Mouse (Mus musculus): ENCODE data around the gene Uxs1. TPM values are rescaled to one million over a fixed set of nuclear protein-coding genes. Genes with fewer than 3 reads are reported as not detected.

The Uxs1 gene
- polyA plus RNA-seq, 1 experiment from 2014 or later, result 7.3 TPM

GRCm38 (mm10) chr1:43730491-43730924, 97.1 kb downstream of the Uxs1 start, which contains the start of gene 1500015O10Rik:
Gene 1500015O10Rik (plus strand): TSS chr1:43730602.
- no peak within 1 kb of the TSS for H3K27ac ChIP-seq (ENCODE audit: low read length)
- no peaks in the 10 kb centered on the region for H3K9me3 ChIP-seq (replicated peaks; ENCODE audit: control insufficient read depth, low read length)
- no peak within 1 kb of the TSS for H3K4me2 ChIP-seq (ENCODE audit: low read depth, low read length)
- no peak within 1 kb of the TSS for H3K4me3 ChIP-seq (ENCODE audit: low read depth, low read length)
- no peaks in the 10 kb centered on the region for H3K27me3 ChIP-seq (ENCODE audit: control insufficient read depth, insufficient read depth, low read depth, low read length)
- no peak within 1 kb of the TSS for H3K9ac ChIP-seq (ENCODE audit: low read depth, low read length)
- 62% methylated on average over 16 of the region's 16 CpGs for WGBS (ENCODE audit: insufficient replicate concordance)
- ATAC-seq (ENCODE audit: low read depth), result no peak
- no peaks in the 10 kb centered on the region for H3K36me3 ChIP-seq (ENCODE audit: control insufficient read depth, insufficient read depth)
- H3K4me1 ChIP-seq (ENCODE audit: control insufficient read depth, low read depth, low read length), result no peaks in the 10 kb centered on the region

DNA sequence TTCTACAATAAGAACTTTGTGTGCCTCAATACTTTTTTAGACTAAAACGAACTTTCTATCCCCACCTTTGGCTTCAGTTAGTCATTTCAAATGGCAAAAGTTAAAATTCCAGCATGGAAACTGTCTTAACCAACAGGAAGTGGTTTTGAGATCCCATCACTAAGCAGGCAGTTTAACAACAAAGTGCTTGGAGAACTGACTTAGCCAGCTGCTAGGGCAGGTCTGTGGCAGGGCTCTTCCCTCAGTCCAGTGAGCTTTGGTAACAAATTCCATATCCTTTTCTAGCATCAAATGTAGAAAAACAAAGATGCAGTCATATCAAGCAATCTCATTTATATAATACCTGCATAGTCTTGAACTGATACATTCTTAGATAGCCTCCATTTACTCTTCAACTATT, 105.1 kb downstream of the Uxs1 start:
- no peak for ATAC-seq (ENCODE audit: low read depth)

GRCm38 (mm10) chr1:43718793-43719192, 108.8 kb downstream of the Uxs1 start:
- ATAC-seq (ENCODE audit: low read depth), result no peak
- H3K27ac ChIP-seq (ENCODE audit: low read length), result no peak overlapping the region
- H3K27me3 ChIP-seq (ENCODE audit: control insufficient read depth, insufficient read depth, low read depth, low read length), result no peaks in the 10 kb centered on the region
- H3K4me1 ChIP-seq (ENCODE audit: control insufficient read depth, low read depth, low read length), result no peaks in the 10 kb centered on the region
- H3K4me2 ChIP-seq (ENCODE audit: low read depth, low read length), result no peak overlapping the region
- H3K9me3 ChIP-seq (replicated peaks; ENCODE audit: control insufficient read depth, low read length), result no peaks in the 10 kb centered on the region
- no peak overlapping the region for H3K9ac ChIP-seq (ENCODE audit: low read depth, low read length)
- H3K36me3 ChIP-seq (ENCODE audit: control insufficient read depth, insufficient read depth), result no peaks in the 10 kb centered on the region
- no peak overlapping the region for H3K4me3 ChIP-seq (ENCODE audit: low read depth, low read length)
- WGBS (ENCODE audit: insufficient replicate concordance), result 29% methylated on average over 2 of the region's 2 CpGs

More for the DNA sequence above, 105.1 kb downstream of the Uxs1 start:
- Histone ChIP-seq H3K4me1 (ENCODE audit: control insufficient read depth, low read depth, low read length) (no peaks in the 10 kb centered on the region), H3K9me3 (replicated peaks; ENCODE audit: control insufficient read depth, low read length) (no peaks in the 10 kb centered on the region), H3K36me3 (ENCODE audit: control insufficient read depth, insufficient read depth) (no peaks in the 10 kb centered on the region), H3K4me3 (ENCODE audit: low read depth, low read length) (no peak overlapping the region), H3K27me3 (ENCODE audit: control insufficient read depth, insufficient read depth, low read depth, low read length) (no peaks in the 10 kb centered on the region), H3K9ac (ENCODE audit: low read depth, low read length) (no peak overlapping the region), H3K4me2 (ENCODE audit: low read depth, low read length) (no peak overlapping the region), H3K27ac (ENCODE audit: low read length) (no peak overlapping the region)
- WGBS (ENCODE audit: insufficient replicate concordance), result 40% methylated on average over 1 of the region's 1 CpGs

GRCm38 (mm10) chr1:43717967-43718366, 109.6 kb downstream of the Uxs1 start:
- ATAC-seq (ENCODE audit: low read depth), result no peak
- WGBS (ENCODE audit: insufficient replicate concordance), result 52% methylated on average over 7 of the region's 7 CpGs

DNA sequence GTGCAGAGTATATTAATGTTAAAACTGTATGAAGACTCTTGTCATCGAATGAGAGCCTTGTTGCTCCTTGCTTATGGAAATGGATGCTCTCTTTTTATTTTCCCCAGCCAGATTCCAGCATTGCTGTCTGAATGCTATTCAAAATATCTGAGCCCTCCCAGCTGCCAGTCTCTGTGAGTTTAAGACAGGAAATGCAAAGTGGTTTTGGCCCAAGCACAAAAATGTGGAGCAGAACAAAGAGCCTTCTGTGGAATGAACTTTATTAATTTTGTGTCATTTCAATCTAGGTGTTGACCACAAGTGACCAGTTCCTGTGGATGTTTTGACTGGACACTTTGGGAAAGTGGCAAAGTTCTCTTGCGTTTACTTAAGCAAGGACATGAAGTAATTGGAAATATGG, 112.8 kb downstream of the Uxs1 start:
- H3K4me1 ChIP-seq (ENCODE audit: control insufficient read depth, low read depth, low read length), result no peaks in the 10 kb centered on the region
- no peak overlapping the region for H3K27ac ChIP-seq (ENCODE audit: low read length)
- no peaks in the 10 kb centered on the region for H3K36me3 ChIP-seq (ENCODE audit: control insufficient read depth, insufficient read depth)
- H3K4me2 ChIP-seq (ENCODE audit: low read depth, low read length), result no peak overlapping the region
- H3K9me3 ChIP-seq (replicated peaks; ENCODE audit: control insufficient read depth, low read length), result no peaks in the 10 kb centered on the region
- H3K9ac ChIP-seq (ENCODE audit: low read depth, low read length), result no peak overlapping the region
- H3K4me3 ChIP-seq (ENCODE audit: low read depth, low read length), result no peak overlapping the region
- no peak for ATAC-seq (ENCODE audit: low read depth)
- no peaks in the 10 kb centered on the region for H3K27me3 ChIP-seq (ENCODE audit: control insufficient read depth, insufficient read depth, low read depth, low read length)
- 54% methylated on average over 2 of the region's 2 CpGs for WGBS (ENCODE audit: insufficient replicate concordance)

More at GRCm38 (mm10) chr1:43717967-43718366, 109.6 kb downstream of the Uxs1 start:
- Histone ChIP-seq H3K4me2 (ENCODE audit: low read depth, low read length) (no peak overlapping the region), H3K4me1 (ENCODE audit: control insufficient read depth, low read depth, low read length) (no peaks in the 10 kb centered on the region), H3K4me3 (ENCODE audit: low read depth, low read length) (no peak overlapping the region), H3K27ac (ENCODE audit: low read length) (no peak overlapping the region), H3K27me3 (ENCODE audit: control insufficient read depth, insufficient read depth, low read depth, low read length) (no peaks in the 10 kb centered on the region), H3K9ac (ENCODE audit: low read depth, low read length) (no peak overlapping the region), H3K36me3 (ENCODE audit: control insufficient read depth, insufficient read depth) (no peaks in the 10 kb centered on the region), H3K9me3 (replicated peaks; ENCODE audit: control insufficient read depth, low read length) (no peaks in the 10 kb centered on the region)

DNA sequence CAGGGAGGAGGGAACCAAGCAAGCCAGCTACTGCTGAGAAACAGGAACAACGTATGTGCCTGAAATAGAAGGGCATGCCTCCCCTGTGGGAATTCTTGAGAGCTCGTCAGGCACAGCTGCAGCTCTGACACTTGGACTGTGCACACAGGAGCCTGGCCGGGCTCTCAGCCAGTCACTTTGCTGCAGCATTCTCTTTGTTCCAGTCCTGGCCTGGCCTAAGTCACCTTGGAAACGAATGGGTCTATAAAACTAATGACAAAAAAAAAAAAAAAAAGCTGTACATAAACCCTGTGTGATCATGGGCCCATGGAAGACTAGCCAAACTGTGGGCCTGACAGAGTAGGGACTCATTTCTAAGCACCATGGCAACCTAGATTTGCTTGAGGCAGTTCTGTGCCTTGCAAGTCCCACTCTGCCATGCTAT, 129.0 kb downstream of the Uxs1 start:
- Histone ChIP-seq H3K9me3 (replicated peaks; ENCODE audit: control insufficient read depth, low read length) (no peaks in the 10 kb centered on the region), H3K4me3 (ENCODE audit: low read depth, low read length) (no peak overlapping the region), H3K4me1 (ENCODE audit: control insufficient read depth, low read depth, low read length) (no peaks in the 10 kb centered on the region), H3K4me2 (ENCODE audit: low read depth, low read length) (no peak overlapping the region), H3K36me3 (ENCODE audit: control insufficient read depth, insufficient read depth) (no peaks in the 10 kb centered on the region), H3K9ac (ENCODE audit: low read depth, low read length) (no peak overlapping the region), H3K27me3 (ENCODE audit: control insufficient read depth, insufficient read depth, low read depth, low read length) (no peaks in the 10 kb centered on the region), H3K27ac (ENCODE audit: low read length) (no peak overlapping the region)
- WGBS (ENCODE audit: insufficient replicate concordance), result 29% methylated on average over 4 of the region's 4 CpGs
- no peak for ATAC-seq (ENCODE audit: low read depth)

Other genes with a start within 250 kb of the Uxs1 start
- 0.57 and 0.81 TPM in 2 replicates for gene 1500015O10Rik, start 97.2 kb downstream of the Uxs1 start, polyA plus RNA-seq (2015; fragmentation: Nextera tagmentation; extraction: Ambion mirVana)
- gene Tpp2, start 105.8 kb upstream of the Uxs1 start, polyA plus RNA-seq (2015; fragmentation: Nextera tagmentation; extraction: Ambion mirVana), result 23.8 and 24.2 TPM in 2 replicates
- gene Mettl21c, start 192.2 kb upstream of the Uxs1 start, polyA plus RNA-seq (2015; fragmentation: Nextera tagmentation; extraction: Ambion mirVana), result 0.11 TPM in 1 of 2 replicates, not detected in the other
- 0.12 and 0.19 TPM in 2 replicates for gene Gm8251, start 234.1 kb upstream of the Uxs1 start, polyA plus RNA-seq (2015; fragmentation: Nextera tagmentation; extraction: Ambion mirVana)

Measured in liver, embryonic 16.5 days (tissue).